Mouse (Mus musculus): ENCODE results near the gene Med12l. TPM values are rescaled to one million over a fixed set of nuclear protein-coding genes. Genes with fewer than 3 reads are reported as not detected.
"Not testable (repeated sequence)": the region's sequence is repeated elsewhere in the genome, so short reads cannot be mapped to it uniquely, and the experiment has no call there.

Gene Med12l
- polyA plus RNA-seq, 1 experiment from 2014 or later, result 3.9 TPM

DNA sequence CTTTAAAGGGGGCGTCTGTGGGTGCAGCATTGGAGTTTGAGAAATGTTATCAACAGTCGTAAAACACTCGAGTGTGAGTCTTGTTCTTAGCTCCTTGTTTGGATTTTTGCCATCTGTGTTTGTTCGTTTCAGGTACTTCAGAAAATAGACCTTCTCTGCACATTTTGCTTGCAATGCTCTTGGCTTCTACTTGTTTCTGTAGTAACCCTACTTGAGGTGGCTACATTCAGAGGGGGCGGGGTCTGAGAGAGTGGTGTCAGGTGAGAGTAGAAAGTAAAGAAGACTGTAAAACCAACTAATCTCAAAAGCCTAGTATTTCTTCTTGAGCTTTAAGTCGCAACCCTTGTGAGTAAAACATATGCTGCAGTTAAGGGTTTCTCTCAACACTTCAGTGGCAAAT lies 23.1 kb downstream of the Med12l start:
- Histone ChIP-seq H3K36me3 (no peaks in the 10 kb centered on the region), H3K4me1 (replicated peaks) (peaks cover 3% of the 10 kb centered on the region; the same call in 1 of the 2 replicates), H3K27me3 (no peaks in the 10 kb centered on the region), H3K9me3 (no peaks in the 10 kb centered on the region), H3K4me3 (no peak overlapping the region), H3K27ac (no peak overlapping the region), H3K9ac (no peak overlapping the region), H3K4me2 (no peak overlapping the region)
- WGBS, result 91% methylated on average over 6 of the region's 6 CpGs
- ATAC-seq (ENCODE audit: low FRiP score), result no peak

DNA sequence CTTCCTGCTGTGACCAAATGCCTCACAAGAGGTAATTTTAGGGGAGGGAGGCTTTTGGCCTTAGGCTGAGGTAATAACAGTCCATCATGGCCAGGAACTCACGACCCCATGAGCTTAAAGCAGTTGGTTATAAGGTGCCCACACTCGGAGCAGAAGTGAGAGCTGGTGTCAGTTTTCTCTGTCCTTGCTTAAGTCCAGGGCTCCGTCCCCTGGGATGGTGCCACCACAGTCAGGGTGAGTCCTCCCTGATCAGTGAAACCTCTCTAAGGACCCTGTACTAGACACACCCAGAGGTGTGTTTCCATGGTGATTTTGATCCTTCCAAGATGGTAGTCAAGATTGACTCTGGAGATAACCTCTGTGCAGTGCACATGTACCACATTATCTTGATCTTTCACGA lies 25.4 kb downstream of the Med12l start:
- Histone ChIP-seq H3K9ac (no peak overlapping the region), H3K27me3 (no peaks in the 10 kb centered on the region), H3K4me2 (no peak overlapping the region), H3K36me3 (no peaks in the 10 kb centered on the region), H3K4me1 (replicated peaks) (no peaks in the 10 kb centered on the region), H3K4me3 (no peak overlapping the region), H3K27ac (no peak overlapping the region), H3K9me3 (no peaks in the 10 kb centered on the region)
- ATAC-seq (ENCODE audit: low FRiP score), result no peak
- 85% methylated on average over 4 of the region's 4 CpGs for WGBS

- no peak overlapping the region for H3K9ac ChIP-seq
- no peak overlapping the region for H3K4me2 ChIP-seq
- no peaks in the 10 kb centered on the region; the same call in 1 of the 2 replicates for H3K36me3 ChIP-seq
- H3K4me1 ChIP-seq (replicated peaks), result 0 out of 2 replicates have a peak, but pooled peaks cover 3% of the 10 kb centered on the region
- H3K27me3 ChIP-seq, result no peaks in the 10 kb centered on the region
- H3K4me3 ChIP-seq, result no peak overlapping the region
- WGBS, result 66% methylated on average over 6 of the region's 6 CpGs
- no peak overlapping the region for H3K27ac ChIP-seq
- H3K9me3 ChIP-seq, result no peaks in the 10 kb centered on the region
- ATAC-seq (ENCODE audit: low FRiP score), result no peak
These were observed 35.9 kb downstream of the Med12l start for GRCm38 (mm10) chr3:59041487-59041886.

DNA sequence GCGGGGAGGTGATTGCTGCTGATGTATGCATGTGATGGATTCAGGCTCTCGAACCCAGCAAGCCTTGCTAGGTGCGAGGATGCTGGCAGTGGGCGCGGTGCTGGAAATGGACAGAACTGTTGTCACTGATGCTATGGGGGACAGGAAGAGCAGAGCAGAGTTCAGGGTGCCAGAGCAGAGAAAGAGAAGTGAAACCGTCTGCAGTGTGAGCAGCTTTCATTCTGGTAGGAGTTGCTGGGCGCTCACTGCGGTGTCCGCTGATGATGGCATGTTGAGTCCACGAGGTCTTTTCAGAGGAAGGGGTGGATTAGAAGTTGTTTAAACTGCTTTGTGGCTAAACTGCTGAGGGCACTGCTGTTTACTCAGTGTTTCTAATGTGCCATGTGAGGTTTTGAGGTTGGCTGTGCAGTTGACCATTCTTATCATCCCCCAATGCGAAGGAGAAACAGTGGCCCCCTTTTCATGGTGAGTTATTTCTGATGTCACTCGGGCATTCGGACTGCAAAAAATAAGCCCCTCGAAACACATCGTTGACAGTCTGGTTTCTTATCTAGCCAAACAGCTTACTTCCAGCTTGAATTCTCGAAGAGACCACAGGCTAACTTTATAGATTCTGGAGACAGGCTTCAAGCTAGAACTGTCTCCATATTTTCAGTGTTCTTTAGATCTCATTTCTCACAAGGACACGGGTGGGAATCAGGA lies 49.4 kb downstream of the Med12l start:
- no peak overlapping the region for H3K4me2 ChIP-seq
- H3K27ac ChIP-seq, result no peak overlapping the region
- peaks cover 8% of the 10 kb centered on the region for H3K4me1 ChIP-seq (replicated peaks)
- no peak overlapping the region for H3K4me3 ChIP-seq
- no peak for ATAC-seq (ENCODE audit: low FRiP score)
- H3K36me3 ChIP-seq, result no peaks in the 10 kb centered on the region
- H3K9me3 ChIP-seq, result no peaks in the 10 kb centered on the region
- 89% methylated on average over 17 of the region's 17 CpGs for WGBS
- no peak overlapping the region for H3K9ac ChIP-seq
- no peaks in the 10 kb centered on the region for H3K27me3 ChIP-seq

DNA sequence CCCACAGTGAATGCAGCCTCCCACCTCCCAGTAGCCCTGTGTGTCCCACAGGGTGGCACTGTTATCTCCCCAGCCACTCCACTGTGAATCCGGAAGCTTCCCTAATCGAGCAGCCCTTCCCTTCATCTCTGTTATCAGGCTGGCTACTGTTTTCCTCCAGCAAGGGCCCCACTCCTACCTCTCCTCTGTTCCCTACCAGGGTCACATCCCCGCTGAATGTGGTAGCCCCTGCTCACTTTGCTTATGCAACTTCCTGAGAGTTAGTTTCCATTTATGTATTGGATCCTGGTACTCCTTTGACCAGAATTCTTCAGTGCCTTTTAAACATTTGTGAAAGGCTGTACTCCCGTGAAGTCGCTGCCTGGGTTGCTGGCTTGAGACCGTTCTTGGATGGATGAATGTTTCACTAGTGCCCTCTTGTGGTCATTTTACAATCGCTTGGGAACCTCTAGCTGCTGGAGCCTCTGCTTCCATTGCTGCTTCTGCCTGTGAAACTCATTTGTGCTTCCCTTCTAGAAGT lies 53.5 kb downstream of the Med12l start:
- peak; percentile 89 for ATAC-seq (ENCODE audit: low FRiP score)
- H3K4me3 ChIP-seq, result no peak overlapping the region
- H3K36me3 ChIP-seq, result no peaks in the 10 kb centered on the region
- H3K27me3 ChIP-seq, result no peaks in the 10 kb centered on the region
- H3K27ac ChIP-seq, result no peak overlapping the region
- peak overlapping the region; percentile 34 for H3K4me2 ChIP-seq
- WGBS, result 4% methylated on average over 7 of the region's 7 CpGs
- no peaks in the 10 kb centered on the region for H3K9me3 ChIP-seq
- H3K4me1 ChIP-seq (replicated peaks), result peaks cover 8% of the 10 kb centered on the region
- H3K9ac ChIP-seq, result peak overlapping the region; percentile 56; the same call in 1 of the 2 replicates

GRCm38 (mm10) chr3:59060131-59060530 lies 54.5 kb downstream of the Med12l start:
- no peak overlapping the region for H3K9ac ChIP-seq
- no peaks in the 10 kb centered on the region for H3K27me3 ChIP-seq
- no peaks in the 10 kb centered on the region for H3K36me3 ChIP-seq
- no peak overlapping the region for H3K4me2 ChIP-seq
- peaks cover 8% of the 10 kb centered on the region for H3K4me1 ChIP-seq (replicated peaks)
- 90% methylated on average over 7 of the region's 7 CpGs for WGBS
- no peak overlapping the region for H3K4me3 ChIP-seq
- ATAC-seq (ENCODE audit: low FRiP score), result no peak
- H3K27ac ChIP-seq, result no peak overlapping the region
- no peaks in the 10 kb centered on the region for H3K9me3 ChIP-seq

DNA sequence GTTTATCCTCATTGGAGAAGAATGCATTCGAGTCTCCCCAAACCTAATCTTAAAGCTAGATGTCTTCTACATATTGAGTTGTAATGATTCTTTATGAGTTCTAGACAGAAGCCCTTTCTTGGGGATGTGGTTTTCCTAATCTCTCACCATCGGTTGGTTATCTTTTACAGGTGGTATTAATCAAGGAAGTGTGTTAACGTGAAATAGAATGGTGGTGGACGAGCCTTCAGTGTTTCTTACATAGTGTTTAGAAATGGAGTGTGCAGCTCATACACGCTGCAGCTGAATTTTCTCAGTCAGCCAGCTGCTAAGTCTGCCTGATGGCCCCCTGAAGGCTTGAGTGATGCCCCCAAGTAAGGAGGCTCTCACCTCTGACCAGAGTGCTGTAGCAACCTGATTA lies 56.5 kb downstream of the Med12l start:
- 78% methylated on average over 5 of the region's 5 CpGs for WGBS

DNA sequence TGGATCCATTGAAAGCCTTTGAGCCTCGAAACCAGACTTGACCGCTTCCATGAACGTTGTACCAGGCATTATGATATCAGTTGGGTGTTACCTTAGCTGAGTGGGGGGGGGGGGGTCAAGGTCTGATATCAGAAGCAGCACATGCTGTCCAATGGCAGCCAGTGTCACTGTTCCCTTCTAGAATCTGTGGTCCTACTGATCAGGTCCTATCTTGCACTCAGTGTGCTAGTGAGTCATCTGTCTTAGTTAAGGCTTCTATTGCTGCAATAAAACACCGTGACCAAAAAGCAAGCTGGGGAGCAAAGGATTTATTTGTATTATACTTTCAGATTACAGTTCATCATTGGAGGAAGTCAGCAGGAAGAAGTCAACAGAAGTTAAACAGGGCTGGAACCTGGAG lies 57.8 kb downstream of the Med12l start:
- 89% methylated on average over 4 of the region's 4 CpGs for WGBS
- no peak for ATAC-seq (ENCODE audit: low FRiP score)

More for the DNA sequence above, 56.5 kb downstream of the Med12l start:
- no peak for ATAC-seq (ENCODE audit: low FRiP score)
- Histone ChIP-seq H3K36me3 (no peaks in the 10 kb centered on the region), H3K27ac (no peak overlapping the region), H3K9ac (no peak overlapping the region), H3K4me3 (no peak overlapping the region), H3K27me3 (no peaks in the 10 kb centered on the region), H3K4me1 (replicated peaks) (peaks cover 8% of the 10 kb centered on the region), H3K4me2 (no peak overlapping the region), H3K9me3 (no peaks in the 10 kb centered on the region)

GRCm38 (mm10) chr3:59065937-59066336 lies 60.3 kb downstream of the Med12l start:
- no peaks in the 10 kb centered on the region for H3K27me3 ChIP-seq
- no peak overlapping the region for H3K4me2 ChIP-seq
- no peak overlapping the region for H3K9ac ChIP-seq
- H3K4me1 ChIP-seq (replicated peaks), result no peaks in the 10 kb centered on the region
- H3K27ac ChIP-seq, result no peak overlapping the region
- H3K36me3 ChIP-seq, result no peaks in the 10 kb centered on the region
- H3K4me3 ChIP-seq, result no peak overlapping the region
- H3K9me3 ChIP-seq, result no peaks in the 10 kb centered on the region
- WGBS, result 92% methylated on average over 3 of the region's 3 CpGs
- no peak for ATAC-seq (ENCODE audit: low FRiP score)

More for the DNA sequence above, 57.8 kb downstream of the Med12l start:
- Histone ChIP-seq H3K4me2 (no peak overlapping the region), H3K36me3 (no peaks in the 10 kb centered on the region), H3K4me1 (replicated peaks) (peaks cover 7% of the 10 kb centered on the region), H3K27me3 (no peaks in the 10 kb centered on the region), H3K9ac (no peak overlapping the region), H3K4me3 (no peak overlapping the region), H3K27ac (no peak overlapping the region), H3K9me3 (no peaks in the 10 kb centered on the region)

GRCm38 (mm10) chr3:59066558-59067294 lies 61.1 kb downstream of the Med12l start:
- H3K4me2 ChIP-seq, result no peak overlapping the region
- no peak for ATAC-seq (ENCODE audit: low FRiP score)

GRCm38 (mm10) chr3:59069071-59069470 lies 63.4 kb downstream of the Med12l start:
- not testable (repeated sequence) for H3K36me3 ChIP-seq; H3K27me3 ChIP-seq; H3K4me3 ChIP-seq; H3K27ac ChIP-seq; H3K9ac ChIP-seq; H3K4me2 ChIP-seq; H3K4me1 ChIP-seq (replicated peaks); H3K9me3 ChIP-seq; ATAC-seq (ENCODE audit: low FRiP score)
- 70% methylated on average over 1 of the region's 1 CpGs for WGBS

More at GRCm38 (mm10) chr3:59066558-59067294, 61.1 kb downstream of the Med12l start:
- Histone ChIP-seq H3K36me3 (no peaks in the 10 kb centered on the region), H3K9me3 (no peaks in the 10 kb centered on the region), H3K27me3 (no peaks in the 10 kb centered on the region), H3K4me1 (replicated peaks) (no peaks in the 10 kb centered on the region), H3K9ac (no peak overlapping the region), H3K4me3 (no peak overlapping the region), H3K27ac (no peak overlapping the region)
- 80% methylated on average over 8 of the region's 8 CpGs for WGBS

- Histone ChIP-seq H3K4me3 (no peak overlapping the region), H3K9me3 (no peaks in the 10 kb centered on the region), H3K4me2 (no peak overlapping the region), H3K27ac (no peak overlapping the region), H3K9ac (no peak overlapping the region), H3K36me3 (no peaks in the 10 kb centered on the region), H3K27me3 (no peaks in the 10 kb centered on the region), H3K4me1 (replicated peaks) (0 out of 2 replicates have a peak, but pooled peaks cover 6% of the 10 kb centered on the region)
- WGBS, result 60% methylated on average over 4 of the region's 4 CpGs
- ATAC-seq (ENCODE audit: low FRiP score), result no peak
These were observed 71.7 kb downstream of the Med12l start for GRCm38 (mm10) chr3:59077278-59077677.
